Mouse (Mus musculus): Measurements from ENCODE around the gene Aasdh. TPM values are rescaled to one million over a fixed set of nuclear protein-coding genes. Genes with fewer than 3 reads are reported as not detected.

The Aasdh gene
- polyA plus RNA-seq, 1 experiment: 0.31 TPM

- TF ChIP-seq GATA1 (IDR thresholded peaks at IDR 0.05; ENCODE audit: borderline replicate concordance, low read length) (no peak), FLI1 (IDR thresholded peaks at IDR 0.05; ENCODE audit: low read length) (no peak)
- no peaks in the 10 kb centered on the region for H3K27me3 ChIP-seq (replicated peaks)
- H3K4me1 ChIP-seq: peaks cover 64% of the 10 kb centered on the region
- H3K9me3 ChIP-seq: no peaks in the 10 kb centered on the region
- H3K4me3 ChIP-seq (replicated peaks): no peak overlapping the region
- peaks cover 14% of the 10 kb centered on the region for H3K36me3 ChIP-seq (replicated peaks; ENCODE audit: low read length)
Measured at GRCm38 (mm10) chr5:76945678-76946033, 40.3 kb upstream of the Aasdh start.

GRCm38 (mm10) chr5:76944965-76945677 is 39.8 kb upstream of the Aasdh start:
- Histone ChIP-seq H3K4me1 (peaks cover 64% of the 10 kb centered on the region), H3K4me3 (replicated peaks) (no peak overlapping the region)
- TF ChIP-seq FLI1 (IDR thresholded peaks at IDR 0.05; ENCODE audit: low read length) (no peak), GATA1 (IDR thresholded peaks at IDR 0.05; ENCODE audit: borderline replicate concordance, low read length) (no peak)

GRCm38 (mm10) chr5:76942505-76942904 is 37.2 kb upstream of the Aasdh start:
- peaks cover 49% of the 10 kb centered on the region for H3K4me1 ChIP-seq
- H3K27me3 ChIP-seq (replicated peaks): no peaks in the 10 kb centered on the region
- no peaks in the 10 kb centered on the region for H3K9me3 ChIP-seq
- H3K4me3 ChIP-seq (replicated peaks): no peak overlapping the region
- TF ChIP-seq FLI1 (IDR thresholded peaks at IDR 0.05; ENCODE audit: low read length): no peak
- TF ChIP-seq GATA1 (IDR thresholded peaks at IDR 0.05; ENCODE audit: borderline replicate concordance, low read length): no peak
- peaks cover 26% of the 10 kb centered on the region for H3K36me3 ChIP-seq (replicated peaks; ENCODE audit: low read length)

More at GRCm38 (mm10) chr5:76944965-76945677, 39.8 kb upstream of the Aasdh start:
- Histone ChIP-seq H3K27me3 (replicated peaks) (no peaks in the 10 kb centered on the region), H3K9me3 (no peaks in the 10 kb centered on the region), H3K36me3 (replicated peaks; ENCODE audit: low read length) (peaks cover 19% of the 10 kb centered on the region)

GRCm38 (mm10) chr5:76941975-76942374 is 36.7 kb upstream of the Aasdh start:
- H3K9me3 ChIP-seq: no peaks in the 10 kb centered on the region
- H3K27me3 ChIP-seq (replicated peaks): no peaks in the 10 kb centered on the region
- TF ChIP-seq FLI1 (IDR thresholded peaks at IDR 0.05; ENCODE audit: low read length): no peak
- TF ChIP-seq GATA1 (IDR thresholded peaks at IDR 0.05; ENCODE audit: borderline replicate concordance, low read length): no peak
- H3K4me3 ChIP-seq (replicated peaks): no peak overlapping the region
- H3K36me3 ChIP-seq (replicated peaks; ENCODE audit: low read length): peaks cover 26% of the 10 kb centered on the region
- peaks cover 44% of the 10 kb centered on the region for H3K4me1 ChIP-seq

- peaks cover 26% of the 10 kb centered on the region for H3K36me3 ChIP-seq (replicated peaks; ENCODE audit: low read length)
- TF ChIP-seq FLI1 (IDR thresholded peaks at IDR 0.05; ENCODE audit: low read length) (no peak), GATA1 (IDR thresholded peaks at IDR 0.05; ENCODE audit: borderline replicate concordance, low read length) (no peak)
- no peaks in the 10 kb centered on the region for H3K9me3 ChIP-seq
- no peaks in the 10 kb centered on the region for H3K27me3 ChIP-seq (replicated peaks)
- no peak overlapping the region for H3K4me3 ChIP-seq (replicated peaks)
- peaks cover 23% of the 10 kb centered on the region; the same call in 1 of the 2 replicates for H3K4me1 ChIP-seq
Measured at GRCm38 (mm10) chr5:76939717-76940116, 34.4 kb upstream of the Aasdh start.

GRCm38 (mm10) chr5:76929180-76929877 is 24.0 kb upstream of the Aasdh start:
- Histone ChIP-seq H3K4me3 (replicated peaks) (peak overlapping the region; percentile 76), H3K27me3 (replicated peaks) (no peaks in the 10 kb centered on the region), H3K4me1 (peaks cover 34% of the 10 kb centered on the region), H3K36me3 (replicated peaks; ENCODE audit: low read length) (peaks cover 42% of the 10 kb centered on the region), H3K9me3 (no peaks in the 10 kb centered on the region)
- TF ChIP-seq FLI1 (IDR thresholded peaks at IDR 0.05; ENCODE audit: low read length) (no peak), GATA1 (IDR thresholded peaks at IDR 0.05; ENCODE audit: borderline replicate concordance, low read length) (no peak)

- no peak for TF ChIP-seq GATA1 (IDR thresholded peaks at IDR 0.05; ENCODE audit: borderline replicate concordance, low read length)
- TF ChIP-seq FLI1 (IDR thresholded peaks at IDR 0.05; ENCODE audit: low read length): no peak
- Histone ChIP-seq H3K27me3 (replicated peaks) (no peaks in the 10 kb centered on the region), H3K4me1 (peaks cover 34% of the 10 kb centered on the region), H3K9me3 (no peaks in the 10 kb centered on the region), H3K36me3 (replicated peaks; ENCODE audit: low read length) (peaks cover 53% of the 10 kb centered on the region), H3K4me3 (replicated peaks) (no peak overlapping the region)
Measured at GRCm38 (mm10) chr5:76928124-76928832, 23.0 kb upstream of the Aasdh start.

- Histone ChIP-seq H3K27me3 (replicated peaks) (no peaks in the 10 kb centered on the region), H3K4me1 (peaks cover 26% of the 10 kb centered on the region), H3K9me3 (no peaks in the 10 kb centered on the region), H3K4me3 (replicated peaks) (no peak overlapping the region), H3K36me3 (replicated peaks; ENCODE audit: low read length) (peaks cover 88% of the 10 kb centered on the region)
- no peak for TF ChIP-seq GATA1 (IDR thresholded peaks at IDR 0.05; ENCODE audit: borderline replicate concordance, low read length)
- TF ChIP-seq FLI1 (IDR thresholded peaks at IDR 0.05; ENCODE audit: low read length): no peak
Measured at GRCm38 (mm10) chr5:76924296-76924695, 19.0 kb upstream of the Aasdh start.

GRCm38 (mm10) chr5:76923428-76923827 is 18.1 kb upstream of the Aasdh start:
- Histone ChIP-seq H3K4me3 (replicated peaks) (no peak overlapping the region), H3K9me3 (no peaks in the 10 kb centered on the region), H3K36me3 (replicated peaks; ENCODE audit: low read length) (peaks cover 91% of the 10 kb centered on the region), H3K27me3 (replicated peaks) (no peaks in the 10 kb centered on the region), H3K4me1 (peaks cover 17% of the 10 kb centered on the region)
- no peak for TF ChIP-seq FLI1 (IDR thresholded peaks at IDR 0.05; ENCODE audit: low read length)
- TF ChIP-seq GATA1 (IDR thresholded peaks at IDR 0.05; ENCODE audit: borderline replicate concordance, low read length): no peak

All from megakaryocyte, embryonic 14.5 days (primary cell).